Mouse (Mus musculus): ENCODE results near the gene Wdr62. TPM values are rescaled to one million over a fixed set of nuclear protein-coding genes. Genes with fewer than 3 reads are reported as not detected.

Wdr62 gene
- polyA plus RNA-seq, 1 experiment from 2014 or later = 9.3 TPM

DNA sequence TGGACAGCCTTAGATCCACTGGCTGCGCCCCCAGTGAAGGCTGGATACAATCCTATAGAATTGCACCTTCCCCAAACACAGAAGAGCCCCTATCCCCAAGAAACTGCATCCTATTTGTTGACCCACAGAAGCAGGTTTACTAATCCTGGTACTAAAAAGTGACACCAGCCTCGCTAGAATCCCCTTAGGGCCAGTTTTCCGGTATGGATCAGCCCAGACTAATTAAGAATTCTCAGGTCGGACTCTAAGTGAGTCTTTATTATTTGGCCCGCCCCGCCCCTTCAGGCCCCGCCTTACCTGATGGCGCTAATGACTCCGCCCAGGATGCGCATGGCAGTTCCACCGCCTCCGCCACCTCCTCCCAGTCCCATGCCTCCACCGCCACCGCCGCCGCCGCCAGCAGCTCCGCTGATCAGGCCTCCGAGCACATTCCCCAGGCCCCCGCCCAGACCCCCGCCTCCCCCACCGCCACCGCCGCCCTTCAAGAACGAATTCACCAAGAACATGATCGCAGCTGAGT, 86.6 kb downstream of the Wdr62 start:
- H3K27ac ChIP-seq (ENCODE audit: poor library complexity, severe bottlenecking) = peak overlapping the region; percentile 87
- peaks cover 15% of the 10 kb centered on the region for H3K4me1 ChIP-seq (replicated peaks)
- H3K36me3 ChIP-seq = peaks cover 39% of the 10 kb centered on the region
- H3K27me3 ChIP-seq (replicated peaks) = no peaks in the 10 kb centered on the region
- no peaks in the 10 kb centered on the region for H3K9me3 ChIP-seq (replicated peaks)
- WGBS = 1% methylated on average over 26 of the region's 26 CpGs
- peak overlapping the region; percentile 89 for H3K9ac ChIP-seq
- H3K4me2 ChIP-seq = peak overlapping the region; percentile 86
- ATAC-seq (ENCODE audit: insufficient number of reproducible peaks, low FRiP score) = peak; percentile 83
- H3K4me3 ChIP-seq = peak overlapping the region; percentile 66

DNA sequence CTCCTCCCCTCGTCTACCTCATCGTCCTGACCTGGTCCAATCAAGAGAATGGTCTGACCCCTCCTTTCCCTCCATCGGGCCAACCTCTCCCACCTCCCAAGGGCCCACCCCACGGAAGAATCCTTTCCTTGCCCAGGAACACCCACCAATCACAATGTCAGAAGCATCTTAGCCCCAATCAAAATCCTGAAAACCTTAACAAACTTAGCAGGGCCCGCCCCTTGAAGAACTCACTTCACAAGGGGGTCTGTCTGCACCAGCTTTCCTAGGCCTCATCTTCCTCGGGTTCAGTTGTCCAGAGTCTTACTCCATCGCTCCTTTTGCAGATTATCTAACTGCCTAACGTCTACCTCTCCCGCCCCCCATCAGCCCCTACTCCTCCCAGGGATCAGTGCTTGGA, 87.2 kb downstream of the Wdr62 start:
- no peaks in the 10 kb centered on the region for H3K9me3 ChIP-seq (replicated peaks)
- peaks cover 46% of the 10 kb centered on the region for H3K36me3 ChIP-seq
- H3K9ac ChIP-seq = peak overlapping the region; percentile 89
- 28% methylated on average over 9 of the region's 9 CpGs for WGBS
- H3K4me1 ChIP-seq (replicated peaks) = peaks cover 15% of the 10 kb centered on the region
- no peak for ATAC-seq (ENCODE audit: insufficient number of reproducible peaks, low FRiP score)
- H3K4me2 ChIP-seq = peak overlapping the region; percentile 86
- H3K27ac ChIP-seq (ENCODE audit: poor library complexity, severe bottlenecking) = 0 out of 2 replicates have a peak overlapping the region, but pooled peaks have one; percentile 87
- H3K4me3 ChIP-seq = peak overlapping the region; percentile 66
- H3K27me3 ChIP-seq (replicated peaks) = no peaks in the 10 kb centered on the region

DNA sequence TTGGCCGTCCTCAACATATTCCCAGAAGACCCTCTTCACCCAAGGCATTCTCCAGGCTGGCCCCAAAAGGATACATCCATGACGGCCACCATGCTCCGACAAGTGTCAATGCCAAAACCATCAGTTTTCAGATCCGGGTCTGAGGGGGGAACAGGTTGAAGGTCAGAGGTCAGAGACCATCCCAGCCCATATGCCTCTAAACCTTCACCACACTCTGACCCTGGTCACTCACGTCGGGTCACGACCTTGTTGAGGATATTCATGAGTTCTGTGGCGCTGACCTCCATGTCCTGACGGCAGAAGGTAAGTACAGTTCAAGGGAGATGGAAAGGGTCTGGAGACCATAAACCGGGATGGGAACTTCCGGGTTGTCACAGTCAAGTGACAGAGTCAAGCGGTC, 88.1 kb downstream of the Wdr62 start:
- Histone ChIP-seq H3K36me3 (peaks cover 55% of the 10 kb centered on the region), H3K9me3 (replicated peaks) (no peaks in the 10 kb centered on the region), H3K27me3 (replicated peaks) (no peaks in the 10 kb centered on the region), H3K9ac (no peak overlapping the region), H3K27ac (ENCODE audit: poor library complexity, severe bottlenecking) (no peak overlapping the region), H3K4me1 (replicated peaks) (peaks cover 15% of the 10 kb centered on the region), H3K4me3 (0 out of 2 replicates have a peak overlapping the region, but pooled peaks have one; percentile 66), H3K4me2 (no peak overlapping the region)
- WGBS = 87% methylated on average over 12 of the region's 12 CpGs
- ATAC-seq (ENCODE audit: insufficient number of reproducible peaks, low FRiP score) = no peak

Other genes with a start within 250 kb of the Wdr62 start
- gene Zfp14, start 229.0 kb downstream of the Wdr62 start, polyA plus RNA-seq (2016; fragmentation: Nextera tagmentation; extraction: Ambion mirVana) = 3.1 and 3.4 TPM in 2 replicates
- 2.5 and 2.9 TPM in 2 replicates for gene Zfp82, start 207.5 kb downstream of the Wdr62 start, polyA plus RNA-seq (2016; fragmentation: Nextera tagmentation; extraction: Ambion mirVana)
- 1.5 and 1.7 TPM in 2 replicates for gene Gm26920, start 190.0 kb downstream of the Wdr62 start, polyA plus RNA-seq (2016; fragmentation: Nextera tagmentation; extraction: Ambion mirVana)
- gene Zfp566, start 189.9 kb downstream of the Wdr62 start, polyA plus RNA-seq (2016; fragmentation: Nextera tagmentation; extraction: Ambion mirVana) = 5.8 and 6.1 TPM in 2 replicates
- 90.8 and 93.5 TPM in 2 replicates for gene Zfp260, start 185.6 kb downstream of the Wdr62 start, polyA plus RNA-seq (2016; fragmentation: Nextera tagmentation; extraction: Ambion mirVana)
- 11.6 TPM in 2 replicates for gene Zfp382, start 158.5 kb downstream of the Wdr62 start, polyA plus RNA-seq (2016; fragmentation: Nextera tagmentation; extraction: Ambion mirVana)
- gene Zfp146, start 110.7 kb downstream of the Wdr62 start, polyA plus RNA-seq (2016; fragmentation: Nextera tagmentation; extraction: Ambion mirVana) = 10.5 TPM in 2 replicates
- gene Cox7a1, start 96.3 kb downstream of the Wdr62 start, polyA plus RNA-seq (2016; fragmentation: Nextera tagmentation; extraction: Ambion mirVana) = 300 and 306 TPM in 2 replicates
- 77.0 and 83.4 TPM in 2 replicates for gene Capns1, start 81.6 kb downstream of the Wdr62 start, polyA plus RNA-seq (2016; fragmentation: Nextera tagmentation; extraction: Ambion mirVana)
- 101 and 105 TPM in 2 replicates for gene Polr2i, start 48.5 kb downstream of the Wdr62 start, polyA plus RNA-seq (2016; fragmentation: Nextera tagmentation; extraction: Ambion mirVana)
- 155 and 162 TPM in 2 replicates for gene Tbcb, start 48.1 kb downstream of the Wdr62 start, polyA plus RNA-seq (2016; fragmentation: Nextera tagmentation; extraction: Ambion mirVana)
- not detected in 2 replicates for gene Ovol3, start 44.7 kb downstream of the Wdr62 start, polyA plus RNA-seq (2016; fragmentation: Nextera tagmentation; extraction: Ambion mirVana)
- 0.27 and 0.32 TPM in 2 replicates for gene Thap8, start 325 bp downstream of the Wdr62 start, polyA plus RNA-seq (2016; fragmentation: Nextera tagmentation; extraction: Ambion mirVana)
- 17.2 and 20.2 TPM in 2 replicates for gene Clip3, start 11.3 kb upstream of the Wdr62 start, polyA plus RNA-seq (2016; fragmentation: Nextera tagmentation; extraction: Ambion mirVana)
- gene Alkbh6, start 28.3 kb upstream of the Wdr62 start, polyA plus RNA-seq (2016; fragmentation: Nextera tagmentation; extraction: Ambion mirVana) = 56.8 and 59.0 TPM in 2 replicates
- 18.4 and 19.5 TPM in 2 replicates for gene Syne4, start 34.4 kb upstream of the Wdr62 start, polyA plus RNA-seq (2016; fragmentation: Nextera tagmentation; extraction: Ambion mirVana)
- gene E130208F15Rik, start 41.3 kb upstream of the Wdr62 start, polyA plus RNA-seq (2016; fragmentation: Nextera tagmentation; extraction: Ambion mirVana) = 1.7 and 2.9 TPM in 2 replicates
- 16.7 and 17.0 TPM in 2 replicates for gene Sdhaf1, start 43.5 kb upstream of the Wdr62 start, polyA plus RNA-seq (2016; fragmentation: Nextera tagmentation; extraction: Ambion mirVana)
- gene Lrfn3, start 82.4 kb upstream of the Wdr62 start, polyA plus RNA-seq (2016; fragmentation: Nextera tagmentation; extraction: Ambion mirVana) = 2.3 and 2.8 TPM in 2 replicates
- gene Tyrobp, start 133.3 kb upstream of the Wdr62 start, polyA plus RNA-seq (2016; fragmentation: Nextera tagmentation; extraction: Ambion mirVana) = 9.5 and 9.8 TPM in 2 replicates
- 1.1 TPM in 1 of 2 replicates, not detected in the other for gene Hcst, start 139.4 kb upstream of the Wdr62 start, polyA plus RNA-seq (2016; fragmentation: Nextera tagmentation; extraction: Ambion mirVana)
- 0.95 and 1.3 TPM in 2 replicates for gene Nfkbid, start 141.3 kb upstream of the Wdr62 start, polyA plus RNA-seq (2016; fragmentation: Nextera tagmentation; extraction: Ambion mirVana)
- gene Aplp1, start 165.1 kb upstream of the Wdr62 start, polyA plus RNA-seq (2016; fragmentation: Nextera tagmentation; extraction: Ambion mirVana) = 41.6 and 43.4 TPM in 2 replicates
- gene Kirrel2, start 177.3 kb upstream of the Wdr62 start, polyA plus RNA-seq (2016; fragmentation: Nextera tagmentation; extraction: Ambion mirVana) = 1.1 and 1.3 TPM in 2 replicates
- gene Nphs1, start 177.9 kb upstream of the Wdr62 start, polyA plus RNA-seq (2016; fragmentation: Nextera tagmentation; extraction: Ambion mirVana) = 0.06 and 0.23 TPM in 2 replicates
- 1.00 TPM in 1 of 2 replicates, not detected in the other for gene Prodh2, start 213.2 kb upstream of the Wdr62 start, polyA plus RNA-seq (2016; fragmentation: Nextera tagmentation; extraction: Ambion mirVana)